Mouse (Mus musculus): ENCODE data around the gene Sympk. TPM values are rescaled to one million over a fixed set of nuclear protein-coding genes. Genes with fewer than 3 reads are reported as not detected.

The Sympk gene
- total and polyA plus RNA-seq, 3 experiments: 43.7 to 141 (median 111) TPM

DNA sequence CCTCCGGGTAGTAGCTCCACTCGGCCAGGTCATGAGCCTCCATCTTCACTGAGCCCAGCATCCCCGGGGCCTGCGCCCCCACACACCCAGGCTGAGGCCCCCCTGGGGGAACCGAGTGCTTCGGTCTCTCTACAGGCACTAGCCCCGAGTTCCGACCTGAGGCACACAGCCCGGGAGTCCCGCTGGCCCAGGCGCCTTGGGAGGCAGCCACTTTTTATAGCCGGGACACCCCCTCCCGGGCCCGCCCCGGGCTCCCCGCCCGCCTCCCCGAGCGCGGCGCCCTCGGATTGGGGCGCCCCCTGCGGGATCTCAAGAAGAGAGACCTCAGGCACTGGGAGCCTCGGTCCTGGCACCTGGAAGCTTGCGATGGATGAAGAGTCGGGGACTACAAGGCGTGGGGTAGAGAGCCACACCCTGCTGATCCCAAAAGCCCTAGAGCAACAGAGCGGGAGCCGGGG is 791 bp upstream of the Sympk start, which contains the start of gene Foxa3:
Gene Foxa3 (minus strand): TSS at position 182 of the 458 bp plus-strand sequence.
- H3K9ac ChIP-seq (ENCODE audit: insufficient read depth, low read depth): peak within 1 kb of the TSS; percentile 87
- H3K79me2 ChIP-seq (replicated peaks; ENCODE audit: control insufficient read depth, extremely low read depth, insufficient read depth, poor library complexity, severe bottlenecking): peaks cover 33% of the 10 kb centered on the region
- H3K4me1 ChIP-seq (ENCODE audit: control insufficient read depth in 1 of 2, insufficient read depth in 2 of 2): peaks cover 14 to 35% of the 10 kb centered on the region in 2 experiments
- H3K4me3 ChIP-seq (replicated peaks in 1 of 3; ENCODE audit: low read depth in 2 of 3, low read length in 2 of 3, poor library complexity in 1 of 3): peak within 1 kb of the TSS; percentile 52 to 87 (median 84)
- no peaks in the 10 kb centered on the region for H3K9me3 ChIP-seq (replicated peaks; ENCODE audit: low read length)
- peaks cover 5 to 10% of the 10 kb centered on the region in 2 experiments for H3K36me3 ChIP-seq (replicated peaks in 1 of 2; ENCODE audit: control insufficient read depth in 1 of 2, insufficient read depth in 1 of 2, low read length in 1 of 2)
- no peak within 1 kb of the TSS for H3K27ac ChIP-seq (ENCODE audit: insufficient read depth, low read depth)
- in situ Hi-C loops (cut with MboI; ENCODE audit: low pct_ligation_motif_present, low pct_unique_long_range_greater_than_20kb, low sequenced_read_pairs) (loop anchor here (10.0 kb wide), 1 partner anchor 129 kb away; no protein-coding TSS in a partner anchor), dilution Hi-C loops (cut with MboI; ENCODE audit: extremely low pct_ligation_motif_present, extremely low pct_unique_long_range_greater_than_20kb, low sequenced_read_pairs) (no loop called here)
- peaks cover 49% of the 10 kb centered on the region for H3K27me3 ChIP-seq (replicated peaks)
- H3K4me2 ChIP-seq (ENCODE audit: insufficient read depth, low read depth, poor library complexity, severe bottlenecking): peak within 1 kb of the TSS; percentile 87
- peak; percentile 29; the same call in 1 of the 2 replicates for TF ChIP-seq TCF12 (IDR thresholded peaks at IDR 0.05; ENCODE audit: low read depth, low read length)
- peak; percentile 86 for TF ChIP-seq MAZ (IDR thresholded peaks at IDR 0.05; ENCODE audit: low read depth, low read length)
- TF ChIP-seq E2F4 (IDR thresholded peaks at IDR 0.05; ENCODE audit: insufficient replicate concordance, low read depth, low read length): no peak
- TF ChIP-seq KAT2A (IDR thresholded peaks at IDR 0.05; ENCODE audit: insufficient replicate concordance, low read length): no peak
- no peak for TF ChIP-seq NELFE (IDR thresholded peaks at IDR 0.05; ENCODE audit: low read depth, low read length)
- TF ChIP-seq CTCF (conservative IDR thresholded peaks at IDR 0.05 in 1 of 2, IDR thresholded peaks at IDR 0.05 in 1 of 2; ENCODE audit: low read depth in 2 of 2, low read length in 2 of 2): peak in 1 of 2 experiments; percentile 70; a peak in 2 of 4 replicates
- TF ChIP-seq SMC3 (IDR thresholded peaks at IDR 0.05; ENCODE audit: low read depth, low read length): peak; percentile 45
- TF ChIP-seq RAD21 (IDR thresholded peaks at IDR 0.05; ENCODE audit: low read depth, low read length): peak; percentile 23
- no peak for TF ChIP-seq GABPA (IDR thresholded peaks at IDR 0.05; ENCODE audit: insufficient replicate concordance, low read depth, low read length)
- DNase-seq (ENCODE audit: extremely low read depth): peak; percentile 45

DNA sequence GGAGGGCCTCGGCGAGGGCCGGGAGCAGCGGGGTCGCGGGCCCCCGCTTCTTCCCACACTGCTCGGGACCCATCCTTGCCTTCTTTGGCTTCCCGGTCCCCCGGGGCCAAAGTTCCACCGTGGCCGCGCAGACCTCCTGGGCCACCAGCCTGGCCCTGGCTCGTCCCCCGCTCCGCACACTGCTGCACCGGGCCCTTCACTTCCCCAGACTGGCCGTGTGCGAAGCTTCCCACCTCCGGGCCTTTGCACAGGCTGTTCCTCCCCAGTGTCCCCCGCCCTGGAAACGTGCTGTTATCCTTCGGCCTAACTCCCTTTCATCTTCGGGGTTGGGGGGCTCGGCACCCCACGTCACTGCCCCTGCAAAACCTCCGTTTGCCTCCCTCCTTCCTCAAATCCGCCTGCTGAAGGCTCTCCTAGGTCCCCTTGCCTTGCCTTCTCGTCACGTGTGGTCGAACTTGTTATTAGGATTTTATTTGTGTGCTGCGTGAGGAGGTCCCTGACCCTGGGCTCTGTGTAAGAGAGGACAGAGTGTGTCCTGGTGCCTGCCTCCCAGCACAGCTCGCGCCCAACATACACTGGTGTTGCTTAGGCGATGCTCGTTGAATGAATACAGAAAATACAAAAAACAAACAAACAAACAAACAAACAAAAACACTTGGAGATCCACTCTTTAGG is 541 bp downstream of the Sympk start:
- Histone ChIP-seq H3K4me1 (ENCODE audit: control insufficient read depth in 1 of 2, insufficient read depth in 2 of 2) (peaks cover 17 to 35% of the 10 kb centered on the region in 2 experiments), H3K27me3 (replicated peaks) (peaks cover 39% of the 10 kb centered on the region), H3K79me2 (replicated peaks; ENCODE audit: control insufficient read depth, extremely low read depth, insufficient read depth, poor library complexity, severe bottlenecking) (peaks cover 33% of the 10 kb centered on the region), H3K4me2 (ENCODE audit: insufficient read depth, low read depth, poor library complexity, severe bottlenecking) (peak overlapping the region; percentile 70), H3K27ac (ENCODE audit: insufficient read depth, low read depth) (no peak overlapping the region), H3K9ac (ENCODE audit: insufficient read depth, low read depth) (peak overlapping the region; percentile 87), H3K4me3 (replicated peaks in 1 of 3; ENCODE audit: low read depth in 2 of 3, low read length in 2 of 3, poor library complexity in 1 of 3) (peak overlapping the region; percentile 84 to 88 (median 87)), H3K36me3 (replicated peaks in 1 of 2; ENCODE audit: control insufficient read depth in 1 of 2, insufficient read depth in 1 of 2, low read length in 1 of 2) (peaks cover 18 to 23% of the 10 kb centered on the region in 2 experiments), H3K9me3 (replicated peaks; ENCODE audit: low read length) (no peaks in the 10 kb centered on the region)
- TF ChIP-seq IRF4 (IDR thresholded peaks at IDR 0.05; ENCODE audit: low read depth, low read length) (no peak), UBTF (IDR thresholded peaks at IDR 0.05; ENCODE audit: low read depth, low read length) (0 out of 2 replicates have a peak, but pooled peaks have one; percentile 54), NRF1 (IDR thresholded peaks at IDR 0.05; ENCODE audit: low read depth, low read length) (peak; percentile 6; the same call in 1 of the 2 replicates)
- in situ Hi-C loops (cut with MboI; ENCODE audit: low pct_ligation_motif_present, low pct_unique_long_range_greater_than_20kb, low sequenced_read_pairs) (loop anchor here (10.0 kb wide), 1 partner anchor 130 kb away; no protein-coding TSS in a partner anchor), dilution Hi-C loops (cut with MboI; ENCODE audit: extremely low pct_ligation_motif_present, extremely low pct_unique_long_range_greater_than_20kb, low sequenced_read_pairs) (no loop called here)
- no peak for DNase-seq (ENCODE audit: extremely low read depth)

Data from CH12.LX (cell line).